Mouse (Mus musculus) adrenal gland, postnatal 25 days (tissue): ENCODE data around the gene Pef1. TPM values are rescaled to one million over a fixed set of nuclear protein-coding genes. Genes with fewer than 3 reads are reported as not detected.

ENCODE experiments used
- DNase-seq: peaks from one replicate; pipeline ENCODE4 v3.0.0; 2021; ENCODE audit warnings: mixed read lengths
- total RNA-seq: library from RNA; stranded (reverse); gene quantifications from 2 replicates; pipeline ENCODE4 v1.2.3, GENCODE M21; 2021

Pef1 gene
- total RNA-seq, 1 experiment from 2014 or later, result 70.3 TPM

- DNase-seq, result no peak
Measured at GRCm38 (mm10) chr4:130176156-130176720, 73.9 kb downstream of the Pef1 start.

GRCm38 (mm10) chr4:130177087-130177486 lies 74.7 kb downstream of the Pef1 start:
- peak; percentile 69 for DNase-seq

DNA sequence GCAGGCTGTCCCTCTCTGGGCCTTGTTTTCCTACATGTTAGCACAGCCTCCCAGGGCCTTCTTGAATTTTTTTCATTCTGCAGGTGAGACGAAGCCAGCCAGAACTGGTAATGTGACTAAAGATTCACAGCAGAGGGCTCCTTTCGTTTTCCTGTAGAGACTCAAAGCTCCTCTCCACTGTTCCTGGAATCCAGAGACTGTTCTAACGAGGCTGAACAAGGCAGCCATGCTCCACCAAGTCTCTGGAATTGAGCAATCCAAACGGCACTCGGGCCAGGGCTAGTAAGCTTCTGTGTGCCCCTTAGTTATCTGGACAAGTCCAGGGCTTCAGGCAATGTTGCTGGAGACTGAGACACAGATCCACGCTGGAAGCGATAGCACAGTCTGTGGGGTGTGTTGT lies 75.2 kb downstream of the Pef1 start:
- DNase-seq, result no peak

Other genes with a start within 250 kb of the Pef1 start
- gene Spocd1, start 173.3 kb upstream of the Pef1 start, total RNA-seq, result 0.86 and 3.4 TPM in 2 replicates
- gene Adgrb2, start 117.7 kb upstream of the Pef1 start, total RNA-seq, result 22.7 and 29.8 TPM in 2 replicates
- gene Col16a1, start 54.7 kb upstream of the Pef1 start, total RNA-seq, result 14.1 and 14.8 TPM in 2 replicates
- gene Hcrtr1, start 36.8 kb downstream of the Pef1 start, total RNA-seq, result 0.57 and 0.76 TPM in 2 replicates
- gene Tinagl1, start 72.6 kb downstream of the Pef1 start, total RNA-seq, result 77.1 and 111 TPM in 2 replicates
- gene Gm853, start 119.8 kb downstream of the Pef1 start, total RNA-seq, result not detected in 2 replicates
- 0.85 and 0.90 TPM in 2 replicates for gene Serinc2, start 176.6 kb downstream of the Pef1 start, total RNA-seq
- 44.7 and 45.0 TPM in 2 replicates for gene Fabp3, start 206.0 kb downstream of the Pef1 start, total RNA-seq
- gene Gm10570, start 206.1 kb downstream of the Pef1 start, total RNA-seq, result not detected in 2 replicates